Mouse (Mus musculus) thymus, adult 2 months (tissue): ENCODE data around the gene Tmem259. TPM values are rescaled to one million over a fixed set of nuclear protein-coding genes. Genes with fewer than 3 reads are reported as not detected.

ENCODE experiments used
- DNase-seq: peaks from one replicate; pipeline ENCODE4 v3.0.0; 2021
- H3K27ac ChIP-seq: fragments of 200-500 bp; 2 replicates; pipeline ENCODE4 v1.5.1; 2012; ENCODE audit warnings: low read length, control low read depth; ENCODE audit not compliant: control insufficient read depth, insufficient read depth
- H3K27me3 ChIP-seq: fragments of 200-500 bp; 2 replicates; pipeline ENCODE4 v1.6.1; 2012; ENCODE audit warnings: mild to moderate bottlenecking, low read length, moderate library complexity, mixed read lengths; ENCODE audit not compliant: control insufficient read depth, insufficient read depth
- H3K36me3 ChIP-seq: fragments of 200-500 bp; 2 replicates; pipeline ENCODE4 v1.6.1; 2012; ENCODE audit warnings: mild to moderate bottlenecking, low read length, moderate library complexity; ENCODE audit not compliant: control insufficient read depth, insufficient read depth
- H3K4me1 ChIP-seq: fragments of 200-500 bp; replicated peaks from 2 replicates; pipeline ENCODE4 v1.6.1; 2012; ENCODE audit warnings: low read length; ENCODE audit not compliant: control insufficient read depth, insufficient read depth
- H3K4me3 ChIP-seq: fragments of 200-500 bp; 2 replicates; pipeline ENCODE4 v1.5.1; 2012; ENCODE audit warnings: mild to moderate bottlenecking, low read length, control low read depth, moderate library complexity; ENCODE audit not compliant: control insufficient read depth, insufficient read depth
- CTCF ChIP-seq: fragments of 200-500 bp; IDR thresholded peaks from 2 replicates; pipeline ENCODE4 v1.5.1; 2012; ENCODE audit warnings: mild to moderate bottlenecking, control low read depth, low read length, moderate library complexity, borderline replicate concordance; ENCODE audit not compliant: control insufficient read depth, poor library complexity, insufficient read depth; ENCODE audit errors: extremely low read depth
- POLR2A ChIP-seq: fragments of 200-500 bp; IDR thresholded peaks from 2 replicates; pipeline ENCODE4 v1.6.1; 2012; ENCODE audit warnings: mild to moderate bottlenecking, low read length, control low read depth, moderate library complexity; ENCODE audit not compliant: control insufficient read depth, poor library complexity, insufficient read depth; ENCODE audit errors: extremely low read depth
- WGBS: fragments of 180-500 bp; shearing (Covaris S2); methylation state at CpG from one replicate; pipeline ENCODE4 v1.1.7; 2018; 5-methylcytosine and 5-hydroxymethylcytosine counted together
- polyA plus RNA-seq: library from polyadenylated mRNA; depleted of rRNA; stranded (reverse); fragments of >200 nt; gene quantifications from 2 replicates; pipeline ENCODE4 v1.2.3, GENCODE M21; 2012

Tmem259 gene
- polyA plus RNA-seq, 1 experiment = 566 TPM

GRCm38 (mm10) chr10:79943471-79943901 lies 40.6 kb downstream of the Tmem259 start:
- no peak overlapping the region for H3K4me3 ChIP-seq
- H3K27ac ChIP-seq = no peak overlapping the region
- WGBS = 59% methylated on average over 7 of the region's 9 CpGs
- TF ChIP-seq POLR2A (no peak), CTCF (no peak)
- H3K36me3 ChIP-seq = no peaks in the 10 kb centered on the region
- DNase-seq = no peak
- no peaks in the 10 kb centered on the region for H3K27me3 ChIP-seq
- H3K4me1 ChIP-seq = 0 out of 2 replicates have a peak, but pooled peaks cover 2% of the 10 kb centered on the region

GRCm38 (mm10) chr10:79942988-79943387 lies 41.1 kb downstream of the Tmem259 start:
- 97% methylated on average over 1 of the region's 1 CpGs for WGBS
- Histone ChIP-seq H3K4me3 (no peak overlapping the region), H3K4me1 (0 out of 2 replicates have a peak, but pooled peaks cover 2% of the 10 kb centered on the region), H3K36me3 (no peaks in the 10 kb centered on the region), H3K27ac (no peak overlapping the region), H3K27me3 (no peaks in the 10 kb centered on the region)
- TF ChIP-seq POLR2A (no peak), CTCF (no peak)
- no peak for DNase-seq

- H3K4me1 ChIP-seq = peaks cover 16% of the 10 kb centered on the region
- H3K27me3 ChIP-seq = no peaks in the 10 kb centered on the region
- no peak for DNase-seq
- 15% methylated on average over 7 of the region's 7 CpGs for WGBS
- H3K4me3 ChIP-seq = no peak overlapping the region
- TF ChIP-seq POLR2A = no peak
- no peak for TF ChIP-seq CTCF
- H3K36me3 ChIP-seq = no peaks in the 10 kb centered on the region
- H3K27ac ChIP-seq = no peak overlapping the region
Measured at GRCm38 (mm10) chr10:79940749-79941148, 43.4 kb downstream of the Tmem259 start.

- Histone ChIP-seq H3K36me3 (no peaks in the 10 kb centered on the region), H3K4me3 (no peak overlapping the region), H3K27me3 (no peaks in the 10 kb centered on the region), H3K4me1 (peaks cover 16% of the 10 kb centered on the region), H3K27ac (no peak overlapping the region)
- DNase-seq = no peak
- TF ChIP-seq POLR2A (no peak), CTCF (no peak)
- 67% methylated on average over 11 of the region's 11 CpGs for WGBS
Measured at GRCm38 (mm10) chr10:79937775-79938526, 46.2 kb downstream of the Tmem259 start.

GRCm38 (mm10) chr10:79936911-79937441 lies 47.2 kb downstream of the Tmem259 start:
- DNase-seq = peak; percentile 58

GRCm38 (mm10) chr10:79936284-79936910 lies 47.7 kb downstream of the Tmem259 start:
- no peak for TF ChIP-seq CTCF
- no peak for TF ChIP-seq POLR2A
- no peak for DNase-seq
- H3K36me3 ChIP-seq = no peaks in the 10 kb centered on the region
- whole genome bisulfite sequencing = 25% methylated on average over 10 of the region's 10 CpGs
- H3K4me3 ChIP-seq = no peak overlapping the region
- no peak overlapping the region for H3K27ac ChIP-seq
- no peaks in the 10 kb centered on the region for H3K27me3 ChIP-seq
- H3K4me1 ChIP-seq = peaks cover 16% of the 10 kb centered on the region

More at GRCm38 (mm10) chr10:79936911-79937441, 47.2 kb downstream of the Tmem259 start:
- TF ChIP-seq CTCF = no peak
- no peak for TF ChIP-seq POLR2A
- Histone ChIP-seq H3K36me3 (no peaks in the 10 kb centered on the region), H3K27me3 (no peaks in the 10 kb centered on the region), H3K4me1 (peaks cover 16% of the 10 kb centered on the region), H3K4me3 (no peak overlapping the region), H3K27ac (no peak overlapping the region)
- WGBS = 2% methylated on average over 27 of the region's 27 CpGs
